Comparison of ENCODE assay signal across 7 mouse cellular contexts in the genomic region with DNA sequence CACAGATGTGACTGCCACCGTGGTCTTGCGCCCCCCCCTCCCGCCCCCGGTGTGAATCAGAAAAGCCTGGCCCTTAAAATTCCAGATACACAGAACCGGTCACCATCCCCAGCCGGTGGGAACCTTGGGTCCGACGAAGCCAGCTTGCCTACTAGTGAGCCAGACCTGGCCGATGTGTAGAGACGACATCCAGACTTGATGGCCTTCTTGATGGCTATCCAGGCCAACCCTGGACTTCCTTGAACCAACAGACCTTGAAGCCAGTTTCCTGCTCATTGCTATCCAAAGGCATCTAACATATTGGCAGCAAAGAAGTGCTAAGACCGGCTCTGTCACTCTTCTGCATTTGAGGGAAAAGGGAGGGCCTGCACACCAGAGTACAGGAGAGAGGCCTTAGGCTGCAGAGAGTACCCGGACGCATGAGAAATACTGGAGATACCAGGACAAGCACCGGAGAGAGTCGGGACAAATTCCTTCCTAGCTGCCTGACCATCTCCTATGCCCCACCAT. TPM values are rescaled to one million over a fixed set of nuclear protein-coding genes. Genes with fewer than 3 reads are reported as not detected.
A peak's percentile ranks its signal among the peaks of the same experiment; 100 is the strongest.
DNase-seq lines count a peak whose midpoint lies in the region; ATAC-seq and TF ChIP-seq lines count a peak whose summit lies in the region.

No protein-coding gene starts in this region.

- ATAC-seq in lung, embryonic 14.5 days (ENCODE audit: insufficient read depth): peak; percentile 21
- ATAC-seq in embryonic facial prominence, embryonic 15.5 days (ENCODE audit: insufficient number of reproducible peaks, low FRiP score, low TSS enrichment, low read depth): peak; percentile 15; the same call in 1 of the 2 replicates
- no peak for ATAC-seq in hindbrain, embryonic 15.5 days (ENCODE audit: low FRiP score, low read depth)
- 0 out of 2 replicates have a peak, but pooled peaks have one; percentile 28 for ATAC-seq in midbrain, embryonic 11.5 days (ENCODE audit: low FRiP score)
- no peak for ATAC-seq in megakaryocyte progenitor cell, adult 5-6 weeks (replicated peaks; ENCODE audit: poor library complexity)

- peak overlapping the region; percentile 76 for H3K4me3 ChIP-seq in lung, embryonic 14.5 days (ENCODE audit: low read depth, low read length)
- peak overlapping the region; percentile 81 for H3K4me3 ChIP-seq in embryonic facial prominence, embryonic 15.5 days (replicated peaks)
- H3K4me3 ChIP-seq in hindbrain, embryonic 15.5 days: peak overlapping the region; percentile 55
- peak overlapping the region; percentile 82 for H3K4me3 ChIP-seq in midbrain, embryonic 11.5 days (ENCODE audit: low read depth, low read length)

- H3K9ac ChIP-seq in lung, embryonic 14.5 days: peak overlapping the region; percentile 71
- peak overlapping the region; percentile 72 for H3K9ac ChIP-seq in embryonic facial prominence, embryonic 15.5 days
- peak overlapping the region; percentile 85 for H3K9ac ChIP-seq in hindbrain, embryonic 15.5 days
- H3K9ac ChIP-seq in midbrain, embryonic 11.5 days (ENCODE audit: low read length): peak overlapping the region; percentile 72

- no peaks in the 10 kb centered on the region for H3K27me3 ChIP-seq in lung, embryonic 14.5 days (ENCODE audit: insufficient read depth, low read length)
- no peaks in the 10 kb centered on the region for H3K27me3 ChIP-seq in embryonic facial prominence, embryonic 15.5 days
- H3K27me3 ChIP-seq in hindbrain, embryonic 15.5 days: no peaks in the 10 kb centered on the region
- H3K27me3 ChIP-seq in midbrain, embryonic 11.5 days (ENCODE audit: control insufficient read depth, insufficient read depth, low read length): no peaks in the 10 kb centered on the region

- H3K36me3 ChIP-seq in lung, embryonic 14.5 days (ENCODE audit: insufficient read depth): peaks cover 30% of the 10 kb centered on the region
- H3K36me3 ChIP-seq in embryonic facial prominence, embryonic 15.5 days: peaks cover 23% of the 10 kb centered on the region
- H3K36me3 ChIP-seq in hindbrain, embryonic 15.5 days: no peaks in the 10 kb centered on the region
- H3K36me3 ChIP-seq in midbrain, embryonic 11.5 days (ENCODE audit: control insufficient read depth, insufficient read depth, low read length): peaks cover 7% of the 10 kb centered on the region

- H3K27ac ChIP-seq in lung, embryonic 14.5 days (ENCODE audit: low read depth): peak overlapping the region; percentile 42; the same call in 1 of the 2 replicates
- peak overlapping the region; percentile 80 for H3K27ac ChIP-seq in embryonic facial prominence, embryonic 15.5 days (replicated peaks)
- H3K27ac ChIP-seq in hindbrain, embryonic 15.5 days (replicated peaks): peak overlapping the region; percentile 83
- no peak overlapping the region; the same call in 1 of the 2 replicates for H3K27ac ChIP-seq in midbrain, embryonic 11.5 days (ENCODE audit: low read depth, low read length)

- no peak for DNase-seq in lung, embryonic 14.5 days
- DNase-seq in lung, postnatal 36 days: no peak
- DNase-seq in midbrain, embryonic 11.5 days (ENCODE audit: low spot score, missing footprints): no peak
- DNase-seq in spleen, adult 18-20 months: no peak

- WGBS in lung, embryonic 14.5 days: 6% methylated on average over 15 of the region's 15 CpGs
- WGBS in embryonic facial prominence, embryonic 15.5 days: 7% methylated on average over 15 of the region's 15 CpGs
- WGBS in hindbrain, embryonic 15.5 days: 12% methylated on average over 15 of the region's 15 CpGs
- 12% methylated on average over 15 of the region's 15 CpGs for WGBS in midbrain, embryonic 11.5 days

- H3K9me3 ChIP-seq in lung, embryonic 14.5 days (ENCODE audit: low read depth, low read length): no peaks in the 10 kb centered on the region
- H3K9me3 ChIP-seq in embryonic facial prominence, embryonic 15.5 days (replicated peaks): no peaks in the 10 kb centered on the region
- no peaks in the 10 kb centered on the region for H3K9me3 ChIP-seq in hindbrain, embryonic 15.5 days
- no peaks in the 10 kb centered on the region for H3K9me3 ChIP-seq in midbrain, embryonic 11.5 days (ENCODE audit: control insufficient read depth, low read length)

- TF ChIP-seq CTCF in lung, embryonic 14.5 days (IDR thresholded peaks at IDR 0.05; ENCODE audit: low read depth): no peak

- peak overlapping the region; percentile 89 for H3K4me2 ChIP-seq in lung, embryonic 14.5 days
- peak overlapping the region; percentile 66 for H3K4me2 ChIP-seq in embryonic facial prominence, embryonic 15.5 days (replicated peaks)
- peak overlapping the region; percentile 85 for H3K4me2 ChIP-seq in hindbrain, embryonic 15.5 days
- peak overlapping the region; percentile 54 for H3K4me2 ChIP-seq in midbrain, embryonic 11.5 days

- H3K4me1 ChIP-seq in lung, embryonic 14.5 days (ENCODE audit: insufficient read depth): peaks cover 16% of the 10 kb centered on the region
- H3K4me1 ChIP-seq in embryonic facial prominence, embryonic 15.5 days: peaks cover 21% of the 10 kb centered on the region
- H3K4me1 ChIP-seq in hindbrain, embryonic 15.5 days (replicated peaks): peaks cover 25% of the 10 kb centered on the region
- peaks cover 17% of the 10 kb centered on the region for H3K4me1 ChIP-seq in midbrain, embryonic 11.5 days (ENCODE audit: control insufficient read depth, insufficient read depth, low read length)

RNA-seq across cellular contexts. Expression of gene Gtse1, which starts 0.5 kb away (rescaled TPM):
- polyA plus RNA-seq in lung, embryonic 14.5 days (2014; fragmentation: Nextera tagmentation; extraction: Ambion mirVana): 35.4 and 36.2 TPM in 2 replicates
- 19.9 and 22.4 TPM in 2 replicates for polyA plus RNA-seq in embryonic facial prominence, embryonic 15.5 days (2015; fragmentation: Nextera tagmentation; extraction: Ambion mirVana)
- polyA plus RNA-seq in hindbrain, embryonic 15.5 days (2015; fragmentation: Nextera tagmentation; extraction: Ambion mirVana): 7.5 and 8.7 TPM in 2 replicates
- 38.6 and 43.7 TPM in 2 replicates for polyA plus RNA-seq in midbrain, embryonic 11.5 days (2014; fragmentation: Nextera tagmentation; extraction: Ambion mirVana)
- 15.3 and 18.1 TPM in 2 replicates for total RNA-seq in megakaryocyte progenitor cell, adult 5-6 weeks (2015)
- total RNA-seq in megakaryocyte progenitor cell, adult 5-6 weeks (2017): 16.9 and 18.6 TPM in 2 replicates

RNA-seq across cellular contexts. Expression of gene Trmu, which starts 20.1 kb away (rescaled TPM):
- polyA plus RNA-seq in lung, embryonic 14.5 days (2014; fragmentation: Nextera tagmentation; extraction: Ambion mirVana): 30.2 and 36.9 TPM in 2 replicates
- polyA plus RNA-seq in embryonic facial prominence, embryonic 15.5 days (2015; fragmentation: Nextera tagmentation; extraction: Ambion mirVana): 45.6 and 51.4 TPM in 2 replicates
- polyA plus RNA-seq in hindbrain, embryonic 15.5 days (2015; fragmentation: Nextera tagmentation; extraction: Ambion mirVana): 45.7 and 50.8 TPM in 2 replicates
- 29.9 and 33.5 TPM in 2 replicates for polyA plus RNA-seq in midbrain, embryonic 11.5 days (2014; fragmentation: Nextera tagmentation; extraction: Ambion mirVana)
- 7.4 and 7.6 TPM in 2 replicates for total RNA-seq in megakaryocyte progenitor cell, adult 5-6 weeks (2015)
- total RNA-seq in megakaryocyte progenitor cell, adult 5-6 weeks (2017): 22.6 and 24.7 TPM in 2 replicates

RNA-seq across cellular contexts. Expression of gene Ttc38, which starts 26.9 kb away (rescaled TPM):
- polyA plus RNA-seq in lung, embryonic 14.5 days (2014; fragmentation: Nextera tagmentation; extraction: Ambion mirVana): 3.4 and 4.1 TPM in 2 replicates
- 6.8 and 8.8 TPM in 2 replicates for polyA plus RNA-seq in embryonic facial prominence, embryonic 15.5 days (2015; fragmentation: Nextera tagmentation; extraction: Ambion mirVana)
- 2.9 and 3.6 TPM in 2 replicates for polyA plus RNA-seq in hindbrain, embryonic 15.5 days (2015; fragmentation: Nextera tagmentation; extraction: Ambion mirVana)
- polyA plus RNA-seq in midbrain, embryonic 11.5 days (2014; fragmentation: Nextera tagmentation; extraction: Ambion mirVana): 1.9 and 2.4 TPM in 2 replicates
- 1.9 and 2.4 TPM in 2 replicates for total RNA-seq in megakaryocyte progenitor cell, adult 5-6 weeks (2015)
- total RNA-seq in megakaryocyte progenitor cell, adult 5-6 weeks (2017): 2.4 and 3.3 TPM in 2 replicates

RNA-seq across cellular contexts. Expression of gene Pkdrej, which starts 37.5 kb away (rescaled TPM):
- polyA plus RNA-seq in lung, embryonic 14.5 days (2014; fragmentation: Nextera tagmentation; extraction: Ambion mirVana): 0.20 and 0.24 TPM in 2 replicates
- 0.29 and 0.31 TPM in 2 replicates for polyA plus RNA-seq in embryonic facial prominence, embryonic 15.5 days (2015; fragmentation: Nextera tagmentation; extraction: Ambion mirVana)
- polyA plus RNA-seq in hindbrain, embryonic 15.5 days (2015; fragmentation: Nextera tagmentation; extraction: Ambion mirVana): 0.04 and 0.08 TPM in 2 replicates
- 0.07 and 0.15 TPM in 2 replicates for polyA plus RNA-seq in midbrain, embryonic 11.5 days (2014; fragmentation: Nextera tagmentation; extraction: Ambion mirVana)
- total RNA-seq in megakaryocyte progenitor cell, adult 5-6 weeks (2015): 0.05 TPM in 2 replicates
- total RNA-seq in megakaryocyte progenitor cell, adult 5-6 weeks (2017): 0.07 TPM in 1 of 2 replicates, not detected in the other

RNA-seq across cellular contexts. Expression of gene Cdpf1, which starts 47.5 kb away (rescaled TPM):
- 26.8 and 31.2 TPM in 2 replicates for polyA plus RNA-seq in lung, embryonic 14.5 days (2014; fragmentation: Nextera tagmentation; extraction: Ambion mirVana)
- 32.8 and 35.1 TPM in 2 replicates for polyA plus RNA-seq in embryonic facial prominence, embryonic 15.5 days (2015; fragmentation: Nextera tagmentation; extraction: Ambion mirVana)
- polyA plus RNA-seq in hindbrain, embryonic 15.5 days (2015; fragmentation: Nextera tagmentation; extraction: Ambion mirVana): 19.8 and 20.7 TPM in 2 replicates
- 18.1 and 21.8 TPM in 2 replicates for polyA plus RNA-seq in midbrain, embryonic 11.5 days (2014; fragmentation: Nextera tagmentation; extraction: Ambion mirVana)
- 10.9 and 17.1 TPM in 2 replicates for total RNA-seq in megakaryocyte progenitor cell, adult 5-6 weeks (2015)
- total RNA-seq in megakaryocyte progenitor cell, adult 5-6 weeks (2017): 15.2 and 15.5 TPM in 2 replicates

Comparison
In these comparisons a context has a peak if more than half of its experiments do, and no peak if none do; other contexts are left out.
1. ATAC-seq: peak in lung, embryonic 14.5 days (single experiment), embryonic facial prominence, embryonic 15.5 days (single experiment) and midbrain, embryonic 11.5 days (single experiment); none in hindbrain, embryonic 15.5 days (single experiment) and megakaryocyte progenitor cell, adult 5-6 weeks (single experiment).
2. Peak in every context shown above with its lines, with median percentiles within 50 percentile points of each other: H3K4me2 ChIP-seq, H3K4me3 ChIP-seq and H3K9ac ChIP-seq.